In genomic region chr15:78429871-78430622, GRCm38 (mm10) we compare ENCODE assay signal across 1 mouse cellular context.
TF ChIP-seq lines count a peak whose summit lies in the region.

No protein-coding gene starts in this region.

TF ChIP-seq in myocyte, 11 proteins besides CTCF, POLR2A, EP300 and RAD21 (continued from another document):
- TF ChIP-seq CEBPB (IDR thresholded peaks at IDR 0.05; ENCODE audit: insufficient read depth, poor library complexity, severe bottlenecking): no peak
